Mouse (Mus musculus): ENCODE results near the gene Aifm2.

GRCm38 (mm10) chr10:61737537-61737936, 22.5 kb downstream of the Aifm2 start:
- TF ChIP-seq CTCF (IDR thresholded peaks at IDR 0.05; ENCODE audit: borderline replicate concordance, insufficient read depth, low read depth, low read length) (no peak), POLR2A (IDR thresholded peaks at IDR 0.05; ENCODE audit: borderline replicate concordance, insufficient read depth, low read length) (no peak)
